9 mouse cellular contexts compared by ENCODE assay signal in the genomic region with DNA sequence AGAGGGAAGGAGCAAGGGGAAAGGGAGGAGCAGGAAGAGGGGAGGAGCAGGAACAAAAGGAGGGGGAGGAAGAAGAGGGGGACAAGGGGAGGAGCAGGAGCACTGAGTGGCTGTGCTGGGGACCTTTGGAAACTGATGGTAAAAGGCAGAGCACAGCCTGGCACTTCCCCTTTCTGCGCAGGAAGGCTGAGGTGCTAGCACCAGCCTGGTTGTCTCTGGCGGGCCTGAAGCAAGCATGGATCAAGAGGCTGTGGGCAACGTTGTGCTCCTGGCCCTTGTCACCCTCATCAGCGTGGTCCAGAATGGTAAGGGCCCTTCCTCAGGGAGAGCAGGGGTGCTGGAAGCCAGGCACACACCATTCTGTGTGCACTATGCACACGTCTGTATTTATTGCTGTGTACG. TPM values are rescaled to one million over a fixed set of nuclear protein-coding genes. Genes with fewer than 3 reads are reported as not detected.
DNase-seq lines count a peak whose midpoint lies in the region; ATAC-seq and TF ChIP-seq lines count a peak whose summit lies in the region.
"Had no signal": no experiment of that assay in that cellular context is flagged by ENCODE, and none has a peak within 500 bp of the region (broad histone marks: within the 10 kb centered on the region; RNA-seq: fewer than 3 reads in every experiment).

No protein-coding gene starts in this region.

- 0 out of 2 replicates have a peak, but pooled peaks have one; percentile 48 for TF ChIP-seq POLR2A in heart, adult 2 months (IDR thresholded peaks at IDR 0.05; ENCODE audit: insufficient read depth, low read depth, low read length)

- no peaks in the 10 kb centered on the region for H3K27me3 ChIP-seq in heart, adult 2 months (ENCODE audit: control insufficient read depth, insufficient read depth, low read length)
- H3K27me3 ChIP-seq in embryonic facial prominence, embryonic 13.5 days = no peaks in the 10 kb centered on the region

- H3K9me3 ChIP-seq in embryonic facial prominence, embryonic 13.5 days = no peaks in the 10 kb centered on the region

- no peak overlapping the region for H3K4me2 ChIP-seq in embryonic facial prominence, embryonic 13.5 days

- DNase-seq in heart, adult 2 months = peak in 1 of 2 experiments; percentile 64
- DNase-seq in heart, postnatal 4 days = no peak
- DNase-seq in 416B (ENCODE audit: low read depth) = peak; percentile 95
- DNase-seq in layer of hippocampus, postnatal 10 days (ENCODE audit: low spot score in 2 of 2) = no peak
- no peak for DNase-seq in yolk sac, embryonic 10.5 days (ENCODE audit: low spot score)
- DNase-seq in frontal cortex, postnatal 14 days (ENCODE audit: low spot score in 2 of 2) = no peak
- DNase-seq: kidney, postnatal 25 days had no signal

- WGBS in heart, adult 2 months = 52% methylated on average over 6 of the region's 6 CpGs
- 60% methylated on average over 6 of the region's 6 CpGs for WGBS in embryonic facial prominence, embryonic 13.5 days
- WGBS in macrophage (ENCODE audit: missing documents) = 0% methylated on average over 6 of the region's 6 CpGs

- no peak for TF ChIP-seq CTCF in heart, adult 2 months (IDR thresholded peaks at IDR 0.05)

- no peaks in the 10 kb centered on the region for H3K79me2 ChIP-seq in heart, adult 2 months (replicated peaks; ENCODE audit: control insufficient read depth, insufficient read depth, low read length)
- peaks cover 39% of the 10 kb centered on the region for H3K79me2 ChIP-seq in macrophage (ENCODE audit: inconsistent target)

- no peaks in the 10 kb centered on the region for H3K36me3 ChIP-seq in heart, adult 2 months (ENCODE audit: control insufficient read depth, insufficient read depth, low read length)
- H3K36me3 ChIP-seq in embryonic facial prominence, embryonic 13.5 days = no peaks in the 10 kb centered on the region
- H3K36me3 ChIP-seq in macrophage (ENCODE audit: inconsistent target) = peaks cover 8% of the 10 kb centered on the region; the same call in 1 of the 2 replicates

- TF ChIP-seq EP300 in heart, adult 2 months (IDR thresholded peaks at IDR 0.05; ENCODE audit: insufficient read depth, low read depth, low read length) = no peak

- no peak overlapping the region for H3K4me3 ChIP-seq in heart, adult 2 months
- H3K4me3 ChIP-seq in embryonic facial prominence, embryonic 13.5 days = no peak overlapping the region
- H3K4me3 ChIP-seq in macrophage (ENCODE audit: inconsistent target) = peak overlapping the region; percentile 59

- intact Hi-C loops in heart, adult 2 months (cut with DNase I) = no loop called here

- H3K27ac ChIP-seq in heart, adult 2 months = no peak overlapping the region
- H3K27ac ChIP-seq in embryonic facial prominence, embryonic 13.5 days = no peak overlapping the region
- peak overlapping the region; percentile 99 for H3K27ac ChIP-seq in macrophage

- ATAC-seq in embryonic facial prominence, embryonic 13.5 days (ENCODE audit: insufficient number of reproducible peaks, insufficient read depth, low FRiP score, low TSS enrichment, low read depth) = peak; percentile 59; the same call in 1 of the 2 replicates

- H3K9ac ChIP-seq in heart, adult 2 months (ENCODE audit: low read depth, low read length) = 0 out of 2 replicates have a peak overlapping the region, but pooled peaks have one; percentile 50
- H3K9ac ChIP-seq in embryonic facial prominence, embryonic 13.5 days = no peak overlapping the region

- no peaks in the 10 kb centered on the region for H3K4me1 ChIP-seq in heart, adult 2 months (ENCODE audit: control insufficient read depth, insufficient read depth, low read length)
- no peaks in the 10 kb centered on the region for H3K4me1 ChIP-seq in embryonic facial prominence, embryonic 13.5 days

RNA-seq across cellular contexts. Expression of gene Alox5ap, which starts 0.3 kb away (rescaled TPM):
- total RNA-seq in heart, adult 2 months (2021) = 10 to 100 TPM; 19.9 to 21.1 TPM
- 25.5 and 26.5 TPM in 2 replicates for polyA plus RNA-seq in heart, adult 2 months (2012; rRNA removed)
- 1 to 10 TPM; 7.6 TPM for total RNA-seq in heart, postnatal 4 days (2021)
- polyA plus RNA-seq in embryonic facial prominence, embryonic 13.5 days (2015; fragmentation: Nextera tagmentation; extraction: Ambion mirVana) = 10.4 TPM in 2 replicates
- total RNA-seq in macrophage (2018; cell fraction: chromatin; rRNA removed) = 10 to 100 TPM in 16 of 26 experiments, 1 to 10 TPM in 10; 4.4 to 52.1 (median 15.2) TPM
- 100 to 1,000 TPM; 333 to 529 (median 422) TPM for total RNA-seq in macrophage (2018; cell fraction: cytosol; rRNA removed)
- total RNA-seq in macrophage (2018; cell fraction: nucleus; rRNA removed) = 100 to 1,000 TPM in 22 of 26 experiments, 10 to 100 TPM in 4; 44.0 to 323 (median 142) TPM
- polyA plus RNA-seq in macrophage (2018) = 206 to 517 TPM (median 414 TPM) in 3 replicates
- total RNA-seq in layer of hippocampus, postnatal 10 days (2021) = 1 to 10 TPM; 7.9 to 9.6 TPM
